Mouse (Mus musculus) kidney, embryonic 14.5 days (tissue): ENCODE data around the gene Tubd1. TPM values are rescaled to one million over a fixed set of nuclear protein-coding genes. Genes with fewer than 3 reads are reported as not detected.
A peak's percentile ranks its signal among the peaks of the same experiment; 100 is the strongest.

Experiments
- ATAC-seq: fragments of 200-750 bp; cut with Nextera tagmentation; 2 replicates; pipeline ENCODE4 v1.8.0; 2017; ENCODE audit warnings: moderate number of reproducible peaks, mild to moderate bottlenecking, moderate TSS enrichment, moderate library complexity; ENCODE audit not compliant: low FRiP score, low TSS enrichment
- H3K27ac ChIP-seq: fragments of 300-500 bp; sonication (generic); 2 replicates; pipeline ENCODE4 v1.5.1; 2014; ENCODE audit warnings: low read depth, mild to moderate bottlenecking, low read length, moderate library complexity, mixed read lengths
- H3K27me3 ChIP-seq: fragments of 300-500 bp; sonication (generic); 2 replicates; pipeline ENCODE4 v1.6.1; 2014; ENCODE audit warnings: mild to moderate bottlenecking, low read length; ENCODE audit not compliant: control insufficient read depth, insufficient read depth
- H3K36me3 ChIP-seq: fragments of 300-500 bp; sonication (generic); 2 replicates; pipeline ENCODE4 v1.6.1; 2014; ENCODE audit warnings: low read length, mixed read lengths; ENCODE audit not compliant: control insufficient read depth, insufficient read depth
- H3K4me1 ChIP-seq: fragments of 300-500 bp; sonication (generic); 2 replicates; pipeline ENCODE4 v1.6.1; 2014; ENCODE audit warnings: low read length, mixed read lengths; ENCODE audit not compliant: control insufficient read depth, insufficient read depth
- H3K4me2 ChIP-seq: fragments of 300-500 bp; sonication (generic); replicated peaks from 2 replicates; pipeline ENCODE4 v1.6.1; 2014; ENCODE audit warnings: low read depth, mild to moderate bottlenecking, low read length
- H3K4me3 ChIP-seq: fragments of 300-500 bp; sonication (generic); 2 replicates; pipeline ENCODE4 v1.5.1; 2014; ENCODE audit warnings: mild to moderate bottlenecking, low read length
- H3K9ac ChIP-seq: fragments of 300-500 bp; sonication (generic); 2 replicates; pipeline ENCODE4 v1.6.1; 2014; ENCODE audit warnings: low read depth, mild to moderate bottlenecking, low read length, moderate library complexity
- H3K9me3 ChIP-seq: fragments of 300-500 bp; sonication (generic); 2 replicates; pipeline ENCODE4 v1.6.1; 2016; ENCODE audit warnings: low read length; ENCODE audit not compliant: control insufficient read depth
- WGBS: fragments of 180-500 bp; shearing (Covaris S2); extraction: QIAGEN DNeasy Blood & Tissue Kit; methylation state at CpG from one replicate; pipeline ENCODE4 v1.1.7; 2014; 5-methylcytosine and 5-hydroxymethylcytosine counted together
- polyA plus RNA-seq: library from polyadenylated mRNA; unstranded; fragments of >200 nt; fragmentation: Nextera tagmentation; extraction: Ambion mirVana; gene quantifications from 2 replicates; pipeline ENCODE4 v1.2.1, GENCODE M21; 2014

Tubd1 gene
- polyA plus RNA-seq, 1 experiment from 2014 or later, result 13.4 TPM

GRCm38 (mm10) chr11:86584898-86585597, 40.3 kb downstream of the Tubd1 start:
- Histone ChIP-seq H3K4me1 (peaks cover 14% of the 10 kb centered on the region; the same call in 1 of the 2 replicates), H3K27ac (peak overlapping the region; percentile 80; the same call in 1 of the 2 replicates), H3K9me3 (no peaks in the 10 kb centered on the region), H3K9ac (peak overlapping the region; percentile 63; the same call in 1 of the 2 replicates), H3K4me2 (peak overlapping the region; percentile 54), H3K27me3 (no peaks in the 10 kb centered on the region), H3K36me3 (no peaks in the 10 kb centered on the region), H3K4me3 (peak overlapping the region; percentile 44)
- ATAC-seq, result no peak
- 78% methylated on average over 7 of the region's 7 CpGs for WGBS

GRCm38 (mm10) chr11:86585598-86585984, 40.8 kb downstream of the Tubd1 start:
- peak overlapping the region; percentile 44 for H3K4me3 ChIP-seq

DNA sequence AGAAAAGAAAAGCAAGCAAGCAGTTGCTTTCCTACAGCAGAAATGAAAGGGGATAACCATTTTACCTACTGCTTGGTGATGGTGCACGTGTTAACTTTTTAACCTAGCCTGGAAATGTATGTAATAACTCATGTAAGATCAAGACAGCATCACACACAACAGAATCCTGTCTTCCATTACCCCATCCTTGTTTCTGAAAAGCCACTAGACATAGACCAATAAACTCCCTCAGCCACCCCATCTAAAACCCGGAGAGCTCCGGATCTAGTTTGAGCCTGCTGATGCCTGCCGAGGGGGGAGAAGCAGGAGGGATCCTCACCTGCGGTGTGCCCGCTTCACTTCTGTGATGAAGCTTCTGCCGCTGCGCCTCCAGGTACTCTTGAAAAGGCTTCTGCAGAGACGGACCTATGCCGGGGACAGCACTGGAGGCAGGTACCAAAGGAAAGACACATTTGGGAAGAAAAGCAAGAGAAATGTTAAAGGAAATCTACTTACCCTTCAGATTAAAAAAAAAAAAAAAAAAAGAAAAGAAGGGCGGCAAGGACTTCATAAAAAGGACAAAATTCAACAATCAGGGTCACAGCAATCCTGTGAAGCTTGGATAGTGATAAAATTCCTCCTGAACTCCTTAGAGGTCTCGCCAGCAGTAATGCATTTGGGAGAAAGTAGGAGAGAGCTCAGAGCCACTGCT, 41.5 kb downstream of the Tubd1 start:
- 18% methylated on average over 12 of the region's 12 CpGs for WGBS
- Histone ChIP-seq H3K27me3 (no peaks in the 10 kb centered on the region), H3K9ac (peak overlapping the region; percentile 64), H3K4me3 (peak overlapping the region; percentile 44), H3K9me3 (no peaks in the 10 kb centered on the region), H3K36me3 (no peaks in the 10 kb centered on the region), H3K4me2 (peak overlapping the region; percentile 54), H3K27ac (peak overlapping the region; percentile 84), H3K4me1 (peaks cover 7% of the 10 kb centered on the region; the same call in 1 of the 2 replicates)
- no peak for ATAC-seq

More at GRCm38 (mm10) chr11:86585598-86585984, 40.8 kb downstream of the Tubd1 start:
- Histone ChIP-seq H3K27ac (peak overlapping the region; percentile 80; the same call in 1 of the 2 replicates), H3K36me3 (no peaks in the 10 kb centered on the region), H3K27me3 (no peaks in the 10 kb centered on the region), H3K9ac (peak overlapping the region; percentile 63), H3K4me2 (peak overlapping the region; percentile 54), H3K4me1 (peaks cover 10% of the 10 kb centered on the region; the same call in 1 of the 2 replicates), H3K9me3 (no peaks in the 10 kb centered on the region)
- 36% methylated on average over 3 of the region's 3 CpGs for WGBS
- ATAC-seq, result no peak

DNA sequence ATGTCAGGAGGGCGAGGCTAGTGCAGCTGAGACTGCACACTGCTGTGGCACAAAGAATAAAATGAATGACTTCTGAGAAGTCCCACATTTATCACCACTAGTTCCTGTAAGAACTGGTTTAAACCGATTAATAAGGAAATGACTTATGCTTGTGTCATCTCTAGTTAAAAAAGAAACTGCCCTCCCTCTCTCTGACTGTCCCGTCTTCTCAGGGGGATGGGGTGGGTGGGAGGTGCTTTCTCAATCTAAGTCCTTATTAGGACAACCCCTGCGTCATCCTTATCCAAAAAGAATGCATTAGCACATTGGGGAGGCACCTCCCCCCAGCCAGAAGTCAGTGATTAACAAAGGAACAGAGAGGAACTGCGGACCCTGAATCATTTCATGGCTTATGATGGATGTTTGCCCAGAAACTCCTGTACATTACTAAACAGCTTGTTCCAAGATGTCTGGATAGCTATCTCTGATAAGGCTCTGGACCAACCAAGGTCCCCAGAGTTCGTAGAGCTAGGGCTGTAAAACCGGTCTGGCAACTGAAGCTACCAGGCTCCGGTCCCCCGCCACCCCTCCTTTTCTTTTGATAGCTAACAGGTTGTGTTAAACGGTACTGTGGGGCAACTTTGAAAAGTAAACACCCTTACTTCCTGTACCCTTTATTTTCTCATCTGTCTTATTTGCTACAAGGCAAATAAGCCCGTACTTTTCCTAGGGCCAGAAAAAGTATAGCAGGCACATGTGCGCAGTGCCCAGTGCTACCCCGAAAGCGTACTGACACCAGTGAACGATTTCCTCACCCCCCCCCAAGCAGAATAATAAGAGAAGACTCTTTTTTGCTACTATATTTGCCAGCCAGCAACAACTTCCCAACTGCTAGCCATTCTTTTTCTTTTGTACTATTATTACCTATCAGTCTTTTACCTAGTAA, 42.3 kb downstream of the Tubd1 start:
- H3K36me3 ChIP-seq, result no peaks in the 10 kb centered on the region
- peak overlapping the region; percentile 84 for H3K27ac ChIP-seq
- 5% methylated on average over 15 of the region's 15 CpGs for WGBS
- peaks cover 7% of the 10 kb centered on the region; the same call in 1 of the 2 replicates for H3K4me1 ChIP-seq
- no peaks in the 10 kb centered on the region for H3K9me3 ChIP-seq
- H3K4me2 ChIP-seq, result peak overlapping the region; percentile 54
- peak; percentile 92 for ATAC-seq
- H3K9ac ChIP-seq, result peak overlapping the region; percentile 64
- H3K27me3 ChIP-seq, result no peaks in the 10 kb centered on the region
- H3K4me3 ChIP-seq, result peak overlapping the region; percentile 44

- peak overlapping the region; percentile 84; the same call in 1 of the 2 replicates for H3K27ac ChIP-seq
- no peak overlapping the region; the same call in 1 of the 2 replicates for H3K4me3 ChIP-seq
- no peaks in the 10 kb centered on the region for H3K9me3 ChIP-seq
- peaks cover 7% of the 10 kb centered on the region; the same call in 1 of the 2 replicates for H3K4me1 ChIP-seq
- peak overlapping the region; percentile 23; the same call in 1 of the 2 replicates for H3K9ac ChIP-seq
- H3K27me3 ChIP-seq, result no peaks in the 10 kb centered on the region
- no peaks in the 10 kb centered on the region for H3K36me3 ChIP-seq
- peak overlapping the region; percentile 54 for H3K4me2 ChIP-seq
- ATAC-seq, result no peak
- 35% methylated on average over 7 of the region's 7 CpGs for WGBS
These were observed 43.0 kb downstream of the Tubd1 start for GRCm38 (mm10) chr11:86587830-86588229.

GRCm38 (mm10) chr11:86588583-86589298, 44.0 kb downstream of the Tubd1 start:
- Histone ChIP-seq H3K4me2 (no peak overlapping the region), H3K9ac (no peak overlapping the region), H3K27ac (no peak overlapping the region), H3K27me3 (no peaks in the 10 kb centered on the region), H3K36me3 (no peaks in the 10 kb centered on the region), H3K4me1 (peaks cover 11% of the 10 kb centered on the region), H3K9me3 (no peaks in the 10 kb centered on the region), H3K4me3 (no peak overlapping the region)
- no peak for ATAC-seq
- 89% methylated on average over 4 of the region's 4 CpGs for WGBS

DNA sequence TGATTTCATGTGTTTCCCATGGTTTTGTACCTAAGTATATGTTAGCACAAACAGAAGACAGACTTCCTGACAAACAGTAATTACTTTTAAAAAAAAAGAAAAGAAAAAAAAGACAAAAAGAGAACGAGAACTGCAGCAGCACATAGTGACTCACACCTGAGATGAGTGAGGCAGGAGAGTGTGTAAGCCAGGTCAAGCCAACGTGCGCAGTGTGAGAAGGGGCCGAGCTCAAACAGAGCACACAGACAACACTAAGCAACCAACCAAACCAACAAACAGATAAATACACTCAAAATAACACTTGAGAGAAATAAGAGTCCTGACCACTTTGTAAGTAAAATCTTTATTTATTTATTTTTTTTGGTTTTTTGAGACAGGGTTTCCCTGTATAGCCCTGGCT, 45.3 kb downstream of the Tubd1 start:
- Histone ChIP-seq H3K4me1 (peaks cover 11% of the 10 kb centered on the region), H3K36me3 (no peaks in the 10 kb centered on the region), H3K4me3 (no peak overlapping the region), H3K9ac (no peak overlapping the region), H3K27me3 (no peaks in the 10 kb centered on the region), H3K9me3 (no peaks in the 10 kb centered on the region), H3K4me2 (no peak overlapping the region), H3K27ac (no peak overlapping the region)
- 91% methylated on average over 4 of the region's 4 CpGs for WGBS
- ATAC-seq, result no peak

DNA sequence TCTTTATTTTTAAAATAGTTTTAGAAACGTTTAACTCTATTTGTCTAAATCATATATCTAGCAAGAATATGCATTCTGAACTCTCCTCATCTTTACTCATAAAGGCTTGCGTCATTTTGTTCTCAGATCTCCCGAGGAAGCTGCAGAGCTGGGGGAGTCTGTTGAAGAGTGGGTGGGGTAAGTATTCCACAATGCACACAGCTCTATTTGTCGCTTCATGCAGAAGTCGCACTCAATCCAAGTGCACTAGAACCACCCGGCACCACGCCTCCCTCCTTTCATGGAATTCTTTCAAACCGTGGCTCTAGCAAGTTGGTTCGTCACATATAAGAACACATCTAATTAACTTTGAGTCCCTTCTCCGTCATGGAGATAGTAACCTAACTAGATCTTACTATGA, 45.8 kb downstream of the Tubd1 start:
- Histone ChIP-seq H3K9ac (no peak overlapping the region), H3K36me3 (no peaks in the 10 kb centered on the region), H3K4me1 (peaks cover 11% of the 10 kb centered on the region), H3K27me3 (no peaks in the 10 kb centered on the region), H3K4me3 (no peak overlapping the region), H3K4me2 (no peak overlapping the region), H3K9me3 (no peaks in the 10 kb centered on the region), H3K27ac (no peak overlapping the region)
- WGBS, result 90% methylated on average over 10 of the region's 10 CpGs
- no peak for ATAC-seq
